Mouse (Mus musculus) intestine, postnatal 0 days (tissue): ENCODE data around the gene Gm45062. TPM values are rescaled to one million over a fixed set of nuclear protein-coding genes. Genes with fewer than 3 reads are reported as not detected.

ENCODE experiments used
- ATAC-seq: fragments of 200-750 bp; cut with Nextera tagmentation; 2 replicates; pipeline ENCODE4 v1.8.0; 2017; ENCODE audit warnings: mild to moderate bottlenecking, moderate TSS enrichment, moderate library complexity
- H3K27ac ChIP-seq: fragments of 300-500 bp; sonication (generic); 2 replicates; pipeline ENCODE4 v1.5.1; 2014; ENCODE audit warnings: mild to moderate bottlenecking, low read depth, low read length, moderate library complexity
- H3K27me3 ChIP-seq: fragments of 300-500 bp; sonication (generic); replicated peaks from 2 replicates; pipeline ENCODE4 v1.6.1; 2014; ENCODE audit warnings: low read length, mixed read lengths; ENCODE audit not compliant: control insufficient read depth, insufficient read depth
- H3K36me3 ChIP-seq: fragments of 300-500 bp; sonication (generic); 2 replicates; pipeline ENCODE4 v1.6.1; 2014; ENCODE audit warnings: mild to moderate bottlenecking, moderate library complexity; ENCODE audit not compliant: control insufficient read depth, insufficient read depth
- H3K4me1 ChIP-seq: fragments of 300-500 bp; sonication (generic); replicated peaks from 2 replicates; pipeline ENCODE4 v1.6.1; 2014; ENCODE audit warnings: antibody characterized with exemption, low read length, mixed read lengths; ENCODE audit not compliant: control insufficient read depth, insufficient read depth
- H3K4me2 ChIP-seq: fragments of 300-500 bp; sonication (generic); replicated peaks from 2 replicates; pipeline ENCODE4 v1.6.1; 2014; ENCODE audit warnings: low read depth, mild to moderate bottlenecking, moderate library complexity
- H3K4me3 ChIP-seq: fragments of 300-500 bp; sonication (generic); 2 replicates; pipeline ENCODE4 v1.5.1; 2014; ENCODE audit warnings: low read depth, low read length
- H3K9ac ChIP-seq: fragments of 300-500 bp; sonication (generic); 2 replicates; pipeline ENCODE4 v1.6.1; 2014; ENCODE audit warnings: mild to moderate bottlenecking, low read depth, low read length
- H3K9me3 ChIP-seq: fragments of 300-500 bp; sonication (generic); 2 replicates; pipeline ENCODE4 v1.6.1; 2016; ENCODE audit warnings: mixed run types; ENCODE audit not compliant: control insufficient read depth
- CTCF ChIP-seq: sonication (generic); IDR thresholded peaks from 2 replicates; pipeline ENCODE4 v1.5.1; 2016; ENCODE audit warnings: low read depth, mild to moderate bottlenecking, control low read depth, antibody characterized with exemption, moderate library complexity
- WGBS: fragments of 180-500 bp; shearing (Covaris S2); extraction: QIAGEN DNeasy Blood & Tissue Kit; methylation state at CpG from one replicate; pipeline ENCODE4 v1.1.7; 2014; 5-methylcytosine and 5-hydroxymethylcytosine counted together
- polyA plus RNA-seq: library from polyadenylated mRNA; unstranded; fragments of >200 nt; fragmentation: Nextera tagmentation; extraction: Ambion mirVana; gene quantifications from 2 replicates; pipeline ENCODE4 v1.2.1, GENCODE M21; 2015

Gene Gm45062
- polyA plus RNA-seq, 1 experiment from 2014 or later: 0.30 TPM

GRCm38 (mm10) chr6:8479176-8479575 lies 219.9 kb downstream of the Gm45062 start:
- Histone ChIP-seq H3K9me3 (no peaks in the 10 kb centered on the region), H3K36me3 (no peaks in the 10 kb centered on the region), H3K9ac (no peak overlapping the region), H3K4me2 (no peak overlapping the region), H3K27me3 (no peaks in the 10 kb centered on the region), H3K4me3 (no peak overlapping the region), H3K27ac (no peak overlapping the region), H3K4me1 (no peaks in the 10 kb centered on the region)
- WGBS: 71% methylated on average over 1 of the region's 1 CpGs
- TF ChIP-seq CTCF: no peak
- ATAC-seq: no peak

- Histone ChIP-seq H3K4me3 (no peak overlapping the region), H3K9me3 (no peaks in the 10 kb centered on the region), H3K36me3 (no peaks in the 10 kb centered on the region), H3K27me3 (no peaks in the 10 kb centered on the region), H3K4me1 (no peaks in the 10 kb centered on the region), H3K9ac (no peak overlapping the region), H3K4me2 (no peak overlapping the region), H3K27ac (no peak overlapping the region)
- 0 out of 2 replicates have a peak, but pooled peaks have one; percentile 47 for ATAC-seq
- no peak for TF ChIP-seq CTCF
- WGBS: 83% methylated on average over 17 of the region's 17 CpGs
Measured at GRCm38 (mm10) chr6:8484437-8485275, 225.4 kb downstream of the Gm45062 start.

DNA sequence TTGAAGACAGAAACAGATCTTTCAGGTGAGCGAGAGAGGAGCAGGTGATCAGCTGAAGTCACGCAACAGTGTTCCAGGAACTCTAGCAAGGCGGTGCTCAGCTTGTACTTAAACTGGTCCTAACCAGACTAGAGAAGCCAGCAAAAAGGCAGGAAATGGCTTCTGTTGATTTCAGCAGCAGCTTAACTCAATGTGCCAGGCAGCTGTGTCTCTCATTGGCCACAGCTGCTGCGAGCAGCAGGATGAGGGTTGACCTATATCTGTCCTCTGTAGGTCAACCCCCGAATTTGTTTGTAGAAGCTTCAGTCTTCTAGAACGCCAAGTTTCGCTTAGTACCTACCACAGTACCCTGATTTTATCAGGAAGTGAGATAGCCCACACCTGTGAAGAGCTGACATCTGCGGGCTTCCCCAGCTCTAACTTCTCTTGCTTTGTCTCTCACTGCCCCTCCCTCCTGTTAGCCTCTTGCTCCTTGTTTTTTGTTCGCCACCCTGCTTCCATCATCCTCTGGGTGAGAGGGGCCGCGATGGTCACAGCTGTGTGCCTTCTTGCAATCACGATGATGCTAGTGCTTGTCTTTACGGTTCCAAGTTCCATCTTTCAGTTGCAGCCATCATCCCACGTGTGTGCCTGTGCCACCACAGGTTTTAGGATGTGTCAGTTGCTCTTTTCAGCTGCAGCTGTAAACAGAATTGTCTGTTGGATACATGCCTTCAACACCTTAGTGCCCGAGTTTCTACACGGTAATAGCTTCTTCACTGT lies 226.3 kb downstream of the Gm45062 start:
- 69% methylated on average over 16 of the region's 16 CpGs for WGBS
- H3K9ac ChIP-seq: no peak overlapping the region
- H3K4me1 ChIP-seq: no peaks in the 10 kb centered on the region
- H3K9me3 ChIP-seq: no peaks in the 10 kb centered on the region
- H3K27ac ChIP-seq: peak overlapping the region; percentile 28; the same call in 1 of the 2 replicates
- no peaks in the 10 kb centered on the region for H3K27me3 ChIP-seq
- H3K4me2 ChIP-seq: no peak overlapping the region
- no peak for ATAC-seq
- TF ChIP-seq CTCF: no peak
- H3K36me3 ChIP-seq: no peaks in the 10 kb centered on the region
- H3K4me3 ChIP-seq: no peak overlapping the region

DNA sequence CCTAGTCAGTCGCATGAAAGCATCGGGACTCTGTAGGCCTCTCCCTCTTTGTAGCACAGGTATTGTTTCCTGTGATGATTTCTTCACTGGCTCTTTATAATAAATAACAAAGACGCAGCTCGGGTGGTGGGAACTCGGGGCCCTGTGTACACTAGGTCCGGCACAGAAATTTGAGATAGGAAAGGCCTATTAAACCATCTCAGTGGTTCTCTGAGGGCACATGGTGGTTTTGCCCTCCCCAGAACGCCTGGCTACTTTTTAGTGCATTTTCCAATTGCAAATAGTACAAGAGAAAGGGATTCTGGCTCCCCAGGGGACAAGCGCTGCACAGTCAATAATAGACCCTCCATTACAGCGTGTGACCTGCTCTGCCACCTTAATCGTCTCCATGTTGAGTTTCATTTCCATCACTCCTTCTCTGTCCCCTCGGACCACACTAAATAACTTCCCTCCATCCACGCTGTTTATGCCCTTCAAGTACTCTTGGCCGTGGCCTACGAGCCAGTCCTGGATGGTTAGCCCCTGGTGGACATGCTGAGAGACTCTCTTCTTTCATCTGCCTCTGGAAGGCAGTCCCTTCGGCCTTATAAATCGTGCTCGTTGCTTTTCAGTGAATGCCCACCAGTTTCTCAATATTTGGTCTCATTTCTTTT lies 227.3 kb downstream of the Gm45062 start:
- 89% methylated on average over 17 of the region's 17 CpGs for WGBS
- no peaks in the 10 kb centered on the region for H3K9me3 ChIP-seq
- no peak for ATAC-seq
- TF ChIP-seq CTCF: no peak
- H3K4me3 ChIP-seq: no peak overlapping the region
- no peak overlapping the region for H3K9ac ChIP-seq
- H3K4me1 ChIP-seq: no peaks in the 10 kb centered on the region
- no peaks in the 10 kb centered on the region for H3K27me3 ChIP-seq
- H3K36me3 ChIP-seq: no peaks in the 10 kb centered on the region
- no peak overlapping the region for H3K4me2 ChIP-seq
- no peak overlapping the region for H3K27ac ChIP-seq

- Histone ChIP-seq H3K9ac (no peak overlapping the region), H3K4me1 (no peaks in the 10 kb centered on the region), H3K4me2 (no peak overlapping the region), H3K27ac (no peak overlapping the region), H3K9me3 (no peaks in the 10 kb centered on the region), H3K36me3 (no peaks in the 10 kb centered on the region), H3K4me3 (no peak overlapping the region), H3K27me3 (no peaks in the 10 kb centered on the region)
- 62% methylated on average over 20 of the region's 20 CpGs for WGBS
- no peak for ATAC-seq
- no peak for TF ChIP-seq CTCF
Measured at GRCm38 (mm10) chr6:8487044-8487853, 228.0 kb downstream of the Gm45062 start.
